Mouse (Mus musculus): Measurements from ENCODE around the gene Git1. TPM values are rescaled to one million over a fixed set of nuclear protein-coding genes. Genes with fewer than 3 reads are reported as not detected.

The Git1 gene
- polyA plus RNA-seq, 1 experiment from 2014 or later: 9.1 TPM

GRCm38 (mm10) chr11:77494782-77495181 lies 1.4 kb downstream of the Git1 start:
- no peak overlapping the region; the same call in 1 of the 2 replicates for H3K9ac ChIP-seq
- peak overlapping the region; percentile 92; the same call in 1 of the 2 replicates for H3K4me2 ChIP-seq
- ATAC-seq (ENCODE audit: insufficient number of reproducible peaks, low FRiP score, low TSS enrichment, low read depth): no peak
- no peak overlapping the region for H3K27ac ChIP-seq
- H3K4me3 ChIP-seq: peak overlapping the region; percentile 92
- H3K36me3 ChIP-seq: peaks cover 6% of the 10 kb centered on the region
- H3K9me3 ChIP-seq: no peaks in the 10 kb centered on the region
- peaks cover 78% of the 10 kb centered on the region for H3K4me1 ChIP-seq
- no peaks in the 10 kb centered on the region for H3K27me3 ChIP-seq
- WGBS: 71% methylated on average over 6 of the region's 6 CpGs

GRCm38 (mm10) chr11:77495507-77495906 lies 2.1 kb downstream of the Git1 start:
- H3K4me1 ChIP-seq: peaks cover 77% of the 10 kb centered on the region
- no peak overlapping the region for H3K4me3 ChIP-seq

DNA sequence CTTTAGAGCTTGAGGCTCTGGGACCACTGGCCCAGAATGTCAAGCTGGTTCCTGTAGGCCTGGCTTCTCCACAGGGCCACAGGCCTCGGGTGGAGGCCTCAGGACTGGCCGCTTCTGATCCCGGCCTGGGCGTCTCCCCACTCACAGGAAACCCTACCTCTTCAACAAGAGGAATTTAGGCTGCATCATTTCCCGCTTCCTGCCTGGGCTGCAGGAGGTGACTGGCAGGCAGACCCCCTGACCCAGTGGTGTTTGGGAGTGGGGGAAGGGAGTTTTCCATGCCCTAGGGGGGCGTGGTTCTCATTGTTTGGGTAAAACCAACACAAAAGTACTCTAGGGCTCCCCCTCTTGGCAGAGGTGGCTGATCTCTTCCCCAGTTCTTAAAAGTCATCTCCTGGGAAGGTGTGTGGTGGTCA lies 4.0 kb downstream of the Git1 start:
- Histone ChIP-seq H3K9ac (no peak overlapping the region), H3K4me3 (no peak overlapping the region), H3K27me3 (no peaks in the 10 kb centered on the region), H3K9me3 (no peaks in the 10 kb centered on the region), H3K27ac (peak overlapping the region; percentile 65), H3K4me1 (peaks cover 67% of the 10 kb centered on the region), H3K36me3 (peaks cover 22% of the 10 kb centered on the region), H3K4me2 (no peak overlapping the region)
- ATAC-seq (ENCODE audit: insufficient number of reproducible peaks, low FRiP score, low TSS enrichment, low read depth): no peak
- 36% methylated on average over 6 of the region's 6 CpGs for WGBS

More at GRCm38 (mm10) chr11:77495507-77495906, 2.1 kb downstream of the Git1 start:
- no peaks in the 10 kb centered on the region for H3K27me3 ChIP-seq
- no peak overlapping the region for H3K4me2 ChIP-seq
- H3K9ac ChIP-seq: no peak overlapping the region; the same call in 1 of the 2 replicates
- H3K27ac ChIP-seq: no peak overlapping the region
- H3K9me3 ChIP-seq: no peaks in the 10 kb centered on the region
- no peak for ATAC-seq (ENCODE audit: insufficient number of reproducible peaks, low FRiP score, low TSS enrichment, low read depth)
- H3K36me3 ChIP-seq: peaks cover 14% of the 10 kb centered on the region

- Histone ChIP-seq H3K9me3 (no peaks in the 10 kb centered on the region), H3K9ac (no peak overlapping the region), H3K27me3 (no peaks in the 10 kb centered on the region), H3K4me1 (peaks cover 67% of the 10 kb centered on the region), H3K36me3 (peaks cover 27% of the 10 kb centered on the region), H3K27ac (peak overlapping the region; percentile 43; the same call in 1 of the 2 replicates), H3K4me3 (no peak overlapping the region), H3K4me2 (no peak overlapping the region)
- no peak for ATAC-seq (ENCODE audit: insufficient number of reproducible peaks, low FRiP score, low TSS enrichment, low read depth)
- 73% methylated on average over 4 of the region's 4 CpGs for WGBS
Observed at GRCm38 (mm10) chr11:77497851-77498250, 4.5 kb downstream of the Git1 start.

- H3K27ac ChIP-seq: peak overlapping the region; percentile 43; the same call in 1 of the 2 replicates
Observed at GRCm38 (mm10) chr11:77498261-77499139, 5.1 kb downstream of the Git1 start.

DNA sequence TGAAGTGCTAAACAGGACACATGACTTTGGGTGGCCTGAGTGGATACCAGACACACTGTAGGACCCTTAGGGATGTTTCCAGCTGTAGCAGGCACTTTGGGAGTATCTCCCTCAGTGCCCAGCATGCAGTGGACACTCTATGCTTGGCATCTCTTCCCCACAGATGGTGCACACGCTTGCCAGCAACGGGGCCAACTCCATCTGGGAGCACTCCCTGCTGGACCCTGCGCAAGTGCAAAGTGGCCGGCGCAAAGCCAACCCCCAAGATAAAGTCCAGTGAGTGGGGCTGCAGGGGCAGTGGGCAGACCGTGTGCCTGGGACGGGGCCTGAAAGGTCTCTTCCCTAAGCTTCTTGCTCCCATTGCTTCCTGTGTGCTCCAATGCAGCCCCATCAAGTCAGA lies 6.0 kb downstream of the Git1 start:
- Histone ChIP-seq H3K4me2 (no peak overlapping the region), H3K27me3 (no peaks in the 10 kb centered on the region), H3K36me3 (peaks cover 42% of the 10 kb centered on the region), H3K27ac (no peak overlapping the region), H3K4me3 (no peak overlapping the region), H3K9me3 (no peaks in the 10 kb centered on the region), H3K9ac (no peak overlapping the region), H3K4me1 (peaks cover 64% of the 10 kb centered on the region)
- no peak for ATAC-seq (ENCODE audit: insufficient number of reproducible peaks, low FRiP score, low TSS enrichment, low read depth)
- 82% methylated on average over 7 of the region's 7 CpGs for WGBS

More at GRCm38 (mm10) chr11:77498261-77499139, 5.1 kb downstream of the Git1 start:
- no peak overlapping the region for H3K9ac ChIP-seq
- peaks cover 34% of the 10 kb centered on the region for H3K36me3 ChIP-seq
- H3K4me1 ChIP-seq: peaks cover 72% of the 10 kb centered on the region
- no peaks in the 10 kb centered on the region for H3K9me3 ChIP-seq
- no peaks in the 10 kb centered on the region for H3K27me3 ChIP-seq
- no peak overlapping the region for H3K4me2 ChIP-seq
- 76% methylated on average over 12 of the region's 12 CpGs for WGBS
- no peak for ATAC-seq (ENCODE audit: insufficient number of reproducible peaks, low FRiP score, low TSS enrichment, low read depth)
- H3K4me3 ChIP-seq: no peak overlapping the region

- no peak for ATAC-seq (ENCODE audit: insufficient number of reproducible peaks, low FRiP score, low TSS enrichment, low read depth)
- Histone ChIP-seq H3K4me3 (no peak overlapping the region), H3K9me3 (no peaks in the 10 kb centered on the region), H3K27me3 (no peaks in the 10 kb centered on the region), H3K36me3 (peaks cover 54% of the 10 kb centered on the region), H3K27ac (no peak overlapping the region), H3K4me1 (peaks cover 51% of the 10 kb centered on the region), H3K4me2 (no peak overlapping the region), H3K9ac (no peak overlapping the region)
- WGBS: 75% methylated on average over 17 of the region's 17 CpGs
Observed at GRCm38 (mm10) chr11:77500361-77501325, 7.3 kb downstream of the Git1 start.

DNA sequence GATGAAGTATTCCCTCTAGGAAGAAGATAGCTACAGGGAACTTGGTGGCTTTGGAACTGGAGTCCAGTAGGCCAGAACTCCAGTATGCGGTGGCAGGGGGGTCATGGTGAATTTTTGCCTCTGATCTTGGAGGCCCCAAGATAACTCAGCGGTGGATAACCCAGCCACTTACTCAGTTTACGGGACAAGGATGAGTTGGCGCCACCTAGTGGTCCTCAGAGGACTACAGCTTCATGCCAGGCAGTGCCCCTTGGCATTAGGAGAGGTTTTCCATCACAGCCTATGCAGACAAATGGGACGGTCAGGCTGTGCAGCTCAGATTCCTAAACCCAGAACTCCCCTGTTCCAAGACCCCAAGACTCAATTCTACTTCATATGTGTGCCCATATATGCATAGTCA lies 8.0 kb downstream of the Git1 start:
- no peaks in the 10 kb centered on the region for H3K9me3 ChIP-seq
- H3K4me3 ChIP-seq: no peak overlapping the region
- H3K27me3 ChIP-seq: no peaks in the 10 kb centered on the region
- H3K4me1 ChIP-seq: peaks cover 44% of the 10 kb centered on the region
- H3K36me3 ChIP-seq: peaks cover 62% of the 10 kb centered on the region
- no peak overlapping the region for H3K27ac ChIP-seq
- ATAC-seq (ENCODE audit: insufficient number of reproducible peaks, low FRiP score, low TSS enrichment, low read depth): no peak
- no peak overlapping the region for H3K9ac ChIP-seq
- WGBS: 18% methylated on average over 5 of the region's 5 CpGs
- no peak overlapping the region for H3K4me2 ChIP-seq

GRCm38 (mm10) chr11:77501971-77502370 lies 8.6 kb downstream of the Git1 start:
- H3K4me3 ChIP-seq: no peak overlapping the region
- peaks cover 47% of the 10 kb centered on the region for H3K4me1 ChIP-seq
- 88% methylated on average over 4 of the region's 4 CpGs for WGBS
- no peaks in the 10 kb centered on the region for H3K9me3 ChIP-seq
- H3K9ac ChIP-seq: no peak overlapping the region
- no peaks in the 10 kb centered on the region for H3K27me3 ChIP-seq
- ATAC-seq (ENCODE audit: insufficient number of reproducible peaks, low FRiP score, low TSS enrichment, low read depth): no peak
- no peak overlapping the region for H3K27ac ChIP-seq
- H3K36me3 ChIP-seq: peaks cover 68% of the 10 kb centered on the region
- no peak overlapping the region for H3K4me2 ChIP-seq

- no peak overlapping the region for H3K4me3 ChIP-seq
- no peaks in the 10 kb centered on the region for H3K27me3 ChIP-seq
- no peak overlapping the region for H3K9ac ChIP-seq
- H3K27ac ChIP-seq: no peak overlapping the region
- H3K9me3 ChIP-seq: no peaks in the 10 kb centered on the region
- peaks cover 73% of the 10 kb centered on the region for H3K36me3 ChIP-seq
- WGBS: 78% methylated on average over 6 of the region's 6 CpGs
- no peak for ATAC-seq (ENCODE audit: insufficient number of reproducible peaks, low FRiP score, low TSS enrichment, low read depth)
- H3K4me2 ChIP-seq: no peak overlapping the region
- H3K4me1 ChIP-seq: peaks cover 47% of the 10 kb centered on the region
Observed at GRCm38 (mm10) chr11:77502481-77502880, 9.1 kb downstream of the Git1 start.

GRCm38 (mm10) chr11:77503511-77503910 lies 10.1 kb downstream of the Git1 start:
- Histone ChIP-seq H3K9ac (no peak overlapping the region), H3K27me3 (no peaks in the 10 kb centered on the region), H3K4me2 (no peak overlapping the region), H3K9me3 (no peaks in the 10 kb centered on the region), H3K27ac (0 out of 2 replicates have a peak overlapping the region, but pooled peaks have one; percentile 0), H3K4me1 (peaks cover 46% of the 10 kb centered on the region), H3K36me3 (peaks cover 75% of the 10 kb centered on the region), H3K4me3 (no peak overlapping the region)
- ATAC-seq (ENCODE audit: insufficient number of reproducible peaks, low FRiP score, low TSS enrichment, low read depth): no peak
- WGBS: 57% methylated on average over 3 of the region's 3 CpGs

All from limb, embryonic 15.5 days (tissue).